Mouse (Mus musculus) C2C12 (cell line): Measurements from ENCODE around the gene Cdc34b.

ENCODE experiments used
- CTCF ChIP-seq: IDR thresholded peaks from one replicate; pipeline ENCODE4 v1.5.1; 2011; ENCODE audit not compliant: control insufficient read depth, insufficient read depth, insufficient read length
- MAX ChIP-seq: IDR thresholded peaks from one replicate; pipeline ENCODE4 v1.6.1; 2011; ENCODE audit warnings: mild to moderate bottlenecking, control low read depth
- MYOD1 ChIP-seq: IDR thresholded peaks from one replicate; pipeline ENCODE4 v1.6.1; 2011; ENCODE audit warnings: low read depth; ENCODE audit not compliant: control insufficient read depth, insufficient read length
- MYOG ChIP-seq: IDR thresholded peaks from one replicate; pipeline ENCODE4 v1.6.1; 2011; ENCODE audit not compliant: control insufficient read depth, insufficient read length; ENCODE audit errors: extremely low read depth
- USF1 ChIP-seq: IDR thresholded peaks from one replicate; pipeline ENCODE4 v1.6.1; 2011; ENCODE audit warnings: low read depth, mild to moderate bottlenecking, control low read depth, moderate library complexity

- TF ChIP-seq CTCF (no peak), USF1 (no peak), MYOD1 (no peak), MAX (no peak), MYOG (no peak)
Observed at GRCm38 (mm10) chr11:94727306-94727705, 14.3 kb upstream of the Cdc34b start.
